Mouse (Mus musculus) urinary bladder, postnatal 10 days (tissue): Measurements from ENCODE around the gene Tsx.
"Not testable (repeated sequence)": the region's sequence is repeated elsewhere in the genome, so short reads cannot be mapped to it uniquely, and the experiment has no call there.

Source experiments
- DNase-seq: peaks from one replicate; pipeline ENCODE4 v3.0.0; 2022; ENCODE audit warnings: low spot score

Gene Tsx

DNA sequence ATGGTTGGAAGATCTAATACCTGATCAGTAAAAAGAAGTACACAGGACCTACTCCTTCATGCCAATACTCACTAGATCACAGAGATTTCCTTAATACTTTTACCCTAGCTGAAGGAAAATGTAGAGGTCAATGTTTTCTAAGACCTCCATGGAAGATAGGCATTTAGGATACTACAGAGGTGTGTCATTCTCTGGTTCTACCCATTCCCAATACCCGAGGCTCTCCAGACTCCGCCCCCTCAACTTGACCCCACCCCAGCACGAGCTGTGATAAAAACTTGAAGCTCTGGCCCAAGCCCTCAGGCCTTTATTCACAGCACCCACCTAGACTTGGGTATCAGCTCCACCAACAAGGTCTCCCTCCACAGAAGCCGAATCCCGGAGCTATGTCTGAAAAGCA, at the start of gene Tsx:
Gene Tsx, plus strand, starts transcription at position 301 of the 400 bp plus-strand sequence.
- DNase-seq, result no peak

DNA sequence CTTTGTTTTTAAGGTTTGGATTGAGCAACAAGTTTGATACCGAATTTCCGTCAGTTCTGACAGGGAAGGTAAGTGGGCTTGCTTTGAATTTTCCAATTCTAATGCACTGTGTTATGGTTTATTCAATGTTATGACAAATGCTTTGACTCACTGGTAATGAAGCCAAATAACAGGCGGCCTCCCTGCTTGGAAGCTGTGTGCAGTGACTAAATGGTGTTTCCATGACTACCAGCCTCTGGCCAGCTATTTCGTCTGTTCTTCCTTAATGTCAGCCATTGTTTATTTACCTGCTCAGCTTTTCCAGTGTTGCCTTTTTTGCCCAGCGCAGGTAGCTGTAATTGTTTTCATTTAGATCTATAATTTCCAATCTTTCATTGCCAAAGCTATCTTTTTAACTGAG, 48.1 kb upstream of the Tsx start:
- DNase-seq, result no peak

DNA sequence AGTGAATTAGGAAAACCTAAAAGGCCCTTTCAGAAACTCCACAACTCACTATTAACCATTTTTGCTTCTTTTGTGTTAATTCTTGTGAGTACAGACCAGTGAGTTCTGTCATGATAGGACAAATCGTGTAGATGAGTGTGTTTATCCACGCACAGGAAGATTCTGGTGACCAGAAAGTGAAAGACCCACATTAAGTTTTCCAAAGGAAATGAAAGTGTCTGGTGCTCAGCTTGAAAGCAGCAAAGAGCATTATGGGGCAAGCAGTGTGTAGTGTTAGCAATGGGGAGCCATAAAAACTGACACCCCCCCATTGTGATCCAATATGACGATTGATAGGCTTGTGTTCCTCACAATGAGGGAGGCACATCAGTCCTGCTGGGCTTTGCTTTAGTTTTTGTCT, 45.6 kb upstream of the Tsx start:
- DNase-seq, result no peak

DNA sequence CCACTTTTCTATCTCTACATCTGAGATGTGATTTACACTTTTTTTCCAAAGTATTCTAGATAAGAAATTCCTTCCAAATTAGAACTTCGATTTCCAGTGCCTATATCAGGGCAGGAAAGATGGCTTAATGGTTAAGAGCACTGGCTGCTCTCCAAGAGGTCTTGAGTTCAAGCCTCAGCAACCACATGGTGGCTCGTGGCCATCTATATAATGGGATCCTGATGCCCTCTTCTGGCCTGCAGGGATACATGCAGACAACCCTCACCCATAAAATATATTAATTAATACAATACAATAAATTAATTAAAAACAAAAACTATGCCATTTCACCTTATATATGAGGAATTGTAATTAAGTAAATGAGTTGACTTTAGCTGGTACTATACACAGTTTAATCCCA, 43.0 kb upstream of the Tsx start:
- DNase-seq, result no peak

DNA sequence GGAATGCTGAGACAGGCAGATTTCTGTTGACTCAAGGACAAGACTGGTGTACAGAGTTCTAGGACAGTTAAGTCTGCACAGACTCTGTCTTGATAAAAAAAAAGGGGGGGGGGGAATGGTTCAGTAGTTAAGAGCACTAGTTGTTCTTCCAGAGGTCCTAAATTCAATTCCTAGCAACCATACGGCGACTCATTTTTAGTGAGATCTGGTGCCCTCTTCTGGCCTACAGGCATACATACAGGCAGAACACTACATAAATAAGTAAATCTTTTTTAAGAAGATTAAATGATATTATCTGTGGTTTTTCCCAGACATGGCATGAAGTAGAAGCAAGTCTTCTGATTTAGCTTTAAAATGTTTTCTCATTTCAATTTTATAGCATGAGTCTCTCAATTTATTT, 42.6 kb upstream of the Tsx start:
- DNase-seq, result no peak

DNA sequence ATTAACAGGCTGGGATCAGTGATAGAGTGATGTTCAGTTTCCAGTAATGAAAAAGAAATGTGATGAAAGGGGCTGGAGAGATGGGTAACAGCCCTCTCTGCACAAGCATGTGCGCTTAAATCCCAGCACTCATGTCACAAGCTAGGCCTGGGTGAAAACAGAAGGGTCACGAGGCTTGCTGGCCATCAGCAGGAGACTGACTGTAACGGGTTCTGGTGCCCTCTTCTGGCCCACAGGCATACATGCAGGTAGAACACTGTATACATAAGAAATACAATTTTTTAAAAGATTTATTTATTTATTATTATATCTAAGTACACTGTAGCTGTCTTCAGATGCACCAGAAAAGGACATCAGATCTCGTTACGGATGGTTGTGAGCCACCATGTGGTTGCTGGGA, 40.0 kb upstream of the Tsx start:
- no peak for DNase-seq

DNA sequence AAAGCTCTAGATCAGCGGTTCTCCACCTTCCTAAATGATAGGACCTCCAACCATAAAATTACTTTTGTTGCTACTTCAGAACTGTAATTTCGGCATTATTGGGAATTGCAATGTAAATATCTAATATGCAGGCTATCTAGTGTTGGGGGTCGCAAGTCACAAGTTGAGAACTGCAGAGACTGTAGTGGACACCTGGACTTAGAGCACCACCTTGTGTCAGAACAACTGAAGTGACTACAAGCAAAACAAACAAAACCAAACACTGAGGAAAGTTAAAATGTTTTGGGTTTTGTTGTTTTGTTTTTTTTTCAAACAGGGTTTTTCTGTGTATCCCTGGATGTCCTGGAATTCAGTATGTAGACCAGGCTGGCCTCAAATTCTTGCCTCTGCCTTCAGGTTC, 29.7 kb upstream of the Tsx start:
- no peak for DNase-seq

DNA sequence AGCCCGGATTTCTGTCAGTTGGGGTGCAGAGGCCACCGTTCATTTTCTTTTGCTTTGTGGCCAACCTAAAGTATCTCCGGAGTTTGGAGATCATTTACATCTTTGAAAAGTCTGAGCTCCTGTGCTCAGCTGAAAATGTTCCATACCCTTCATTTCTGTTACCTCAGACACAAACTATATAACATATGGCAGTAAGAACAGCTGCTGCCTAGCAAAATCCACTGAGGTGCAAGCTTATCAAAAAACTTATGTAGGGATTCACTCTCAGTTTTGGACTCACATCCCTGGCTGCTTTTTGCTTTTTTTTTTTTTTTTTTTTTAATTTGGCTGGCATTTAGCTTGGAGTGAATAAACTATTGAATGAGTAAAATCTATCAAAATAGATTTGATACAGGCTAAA, 26.1 kb upstream of the Tsx start:
- DNase-seq, result no peak

DNA sequence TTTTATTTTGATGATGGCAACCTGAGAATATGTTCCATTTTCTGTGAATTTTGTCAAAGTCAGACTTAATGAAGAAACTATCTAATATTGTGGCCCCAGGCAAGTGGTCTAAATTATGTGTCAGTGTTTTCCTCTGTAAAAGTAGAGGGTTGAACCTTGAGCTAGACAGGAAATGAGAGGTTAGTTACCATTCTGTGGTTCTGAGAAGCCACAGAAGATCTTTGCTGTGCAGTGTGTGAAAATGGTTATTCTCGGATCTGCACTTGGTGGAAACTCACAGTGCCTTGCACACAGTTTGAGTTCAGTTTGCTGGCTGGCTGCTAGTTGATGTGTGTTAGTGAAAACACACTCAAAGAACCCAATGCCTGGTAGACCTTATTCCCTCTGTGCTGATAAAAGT, 20.4 kb upstream of the Tsx start:
- no peak for DNase-seq

DNA sequence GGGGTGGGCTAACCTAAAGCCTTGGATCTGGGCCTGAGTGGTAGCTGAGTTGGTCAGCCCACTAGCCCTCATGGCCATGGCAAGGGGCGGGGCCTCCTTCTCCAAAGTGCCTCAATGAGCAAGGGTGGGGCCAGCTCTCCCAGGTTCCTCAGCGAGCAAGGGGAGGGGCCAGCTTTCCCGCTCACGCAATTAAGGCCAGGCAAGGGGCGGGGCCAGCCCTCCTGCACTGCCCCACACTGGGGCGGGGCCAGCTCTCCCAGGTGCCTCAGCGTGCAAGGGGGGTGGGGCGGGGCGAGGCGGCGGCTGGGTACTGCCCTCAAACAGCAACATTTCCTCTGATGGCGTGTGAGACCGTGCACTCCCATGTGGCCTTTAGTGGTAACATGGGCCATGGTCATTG, 9.2 kb upstream of the Tsx start:
- DNase-seq, result no peak

DNA sequence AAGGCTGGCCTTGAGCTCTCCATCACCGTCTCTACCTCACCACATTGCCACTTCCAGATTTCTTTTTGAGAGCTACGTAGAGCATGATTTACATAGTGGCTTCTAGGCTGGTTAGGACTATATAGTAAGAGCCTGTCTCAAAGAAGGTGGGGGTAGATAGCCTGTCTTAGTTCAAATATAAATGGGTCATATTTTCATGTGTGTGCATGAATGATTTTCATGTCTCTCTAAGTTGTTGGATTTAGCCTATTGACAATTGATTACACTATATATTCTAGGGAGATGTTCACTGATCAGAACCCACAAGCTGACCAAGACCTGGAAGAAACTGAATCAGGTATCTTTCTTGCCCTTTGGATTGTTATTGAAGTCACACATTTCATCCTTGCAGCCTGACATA, 7.4 kb downstream of the Tsx start, which contains the start of gene Gm26992:
Gene Gm26992, plus strand, starts transcription at position 301 of the 400 bp plus-strand sequence.
- DNase-seq, result no peak

DNA sequence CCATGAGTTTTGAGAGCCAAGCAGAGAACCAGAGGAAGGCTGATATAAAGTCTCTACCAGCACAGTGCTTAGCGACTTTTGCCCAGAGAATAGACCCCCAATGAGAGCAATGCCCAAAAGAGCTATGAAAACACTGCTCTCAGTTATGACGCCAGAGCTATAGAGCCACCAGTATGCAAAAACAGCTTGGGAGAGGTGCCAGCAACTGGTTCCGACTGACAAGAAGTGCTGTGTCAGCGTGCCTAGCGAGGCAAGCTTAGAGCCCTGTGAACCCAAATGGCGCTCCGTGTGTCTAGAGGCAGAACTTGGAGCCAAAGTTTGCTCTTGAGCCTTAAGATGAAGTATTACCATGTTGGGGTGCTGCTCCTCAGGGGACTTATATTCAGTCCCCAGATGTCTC, 13.4 kb downstream of the Tsx start:
- no peak for DNase-seq

DNA sequence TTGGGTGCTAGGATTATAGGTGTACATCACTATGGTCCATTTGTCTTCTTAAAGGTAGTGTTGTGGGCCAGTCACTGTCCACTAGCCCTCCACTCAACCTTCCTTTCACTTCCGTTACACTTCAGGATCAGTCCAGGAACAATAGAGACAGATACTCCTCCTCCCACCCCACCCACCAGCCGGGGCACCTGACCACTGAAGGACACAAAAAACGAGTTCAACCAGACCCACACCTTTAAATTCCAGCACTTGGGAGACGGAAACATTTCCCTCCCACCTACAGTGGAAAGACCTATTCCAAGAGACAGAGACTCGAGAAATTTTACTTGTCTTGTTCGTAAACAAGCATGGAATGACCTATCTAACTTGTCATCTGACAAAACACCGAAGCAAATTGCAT, 18.0 kb downstream of the Tsx start:
- DNase-seq, result no peak

DNA sequence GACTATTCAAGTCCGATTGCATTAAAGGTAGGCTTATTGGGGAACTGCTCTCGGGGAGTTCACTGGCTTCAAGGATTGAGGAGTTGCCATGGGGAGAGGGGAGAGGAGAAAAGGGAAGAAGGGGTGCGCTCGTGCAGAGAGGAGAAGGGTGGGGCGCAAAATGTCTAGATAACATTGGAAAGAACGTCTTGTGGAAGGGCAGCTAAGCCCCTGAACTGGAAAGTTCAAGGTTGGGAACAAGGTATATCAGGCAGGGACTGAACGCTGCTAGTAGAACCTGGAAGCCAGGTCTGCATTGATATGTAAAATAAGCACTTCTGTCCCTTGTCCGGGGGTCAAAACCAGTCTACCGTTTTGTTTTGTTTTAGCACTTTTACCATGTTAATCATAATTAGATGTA, 23.8 kb downstream of the Tsx start:
- no peak for DNase-seq

DNA sequence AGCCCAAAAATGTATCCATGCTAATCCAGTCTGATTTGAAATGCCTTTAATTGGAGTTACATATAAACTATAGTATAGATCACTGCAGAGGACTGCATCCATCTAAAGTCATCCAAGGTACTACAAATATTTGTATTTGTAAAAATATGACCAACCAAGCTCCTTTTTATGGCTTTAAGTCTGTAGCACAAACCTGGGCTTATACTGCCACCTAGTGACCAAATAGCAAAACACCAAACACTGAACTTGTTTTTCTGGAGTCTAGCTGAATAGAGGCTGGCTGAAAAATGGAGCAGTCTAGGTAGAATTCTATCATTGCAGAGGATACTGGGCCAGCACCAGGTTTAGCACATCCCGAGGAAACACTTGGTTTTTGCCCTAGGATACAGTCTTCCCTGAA, 26.5 kb downstream of the Tsx start:
- DNase-seq, result no peak

DNA sequence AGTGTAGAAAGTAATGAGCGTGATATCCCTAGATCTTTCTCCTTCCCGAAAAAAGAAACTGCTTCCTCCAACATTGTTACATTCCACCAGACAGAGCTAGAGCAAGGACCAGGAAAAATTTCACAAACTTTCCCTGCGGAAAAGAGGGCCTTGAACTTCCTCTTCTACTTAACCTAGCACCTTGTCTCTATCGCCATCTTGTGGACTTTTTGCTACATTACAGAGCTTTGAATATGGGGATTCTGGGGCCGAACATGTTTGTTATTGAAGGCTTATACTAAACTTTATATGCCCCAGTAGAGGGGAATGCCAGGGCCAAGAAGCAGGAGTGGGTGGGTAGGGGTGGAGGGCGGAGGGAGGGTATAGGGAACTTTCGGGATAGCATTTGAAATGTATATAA, 29.5 kb downstream of the Tsx start:
- DNase-seq, result no peak

DNA sequence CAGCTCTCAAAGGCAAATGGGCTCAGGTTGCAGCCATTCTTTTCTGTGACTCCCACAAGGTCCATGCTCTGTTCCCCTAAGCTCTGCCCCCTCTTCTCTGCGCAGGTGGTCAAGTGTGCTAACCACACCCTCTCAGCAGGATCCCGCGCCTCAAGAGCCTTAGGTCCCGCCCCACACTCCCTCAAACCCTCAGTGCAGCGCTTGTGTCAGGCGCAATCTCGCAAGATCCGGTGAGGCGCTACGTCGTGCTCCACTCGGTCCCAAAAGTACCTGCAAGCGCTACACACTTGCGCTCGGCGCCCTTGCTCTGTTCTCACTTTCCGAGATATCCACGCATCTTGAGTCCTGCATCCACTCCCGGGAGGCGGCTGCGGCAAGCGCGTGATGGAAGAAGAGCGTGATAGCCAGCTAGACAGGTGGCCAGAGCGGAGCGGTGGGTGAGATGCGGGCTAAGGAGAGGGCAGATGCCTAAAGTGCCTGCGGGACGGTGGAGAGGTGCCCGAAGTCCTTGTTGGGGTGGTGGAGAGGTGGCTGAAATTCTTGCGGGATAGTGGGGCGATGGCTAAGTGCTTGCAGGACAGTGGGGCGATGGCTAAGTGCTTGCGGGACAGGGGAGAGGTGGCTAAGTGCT, 33.4 kb downstream of the Tsx start:
- DNase-seq, result no peak

DNA sequence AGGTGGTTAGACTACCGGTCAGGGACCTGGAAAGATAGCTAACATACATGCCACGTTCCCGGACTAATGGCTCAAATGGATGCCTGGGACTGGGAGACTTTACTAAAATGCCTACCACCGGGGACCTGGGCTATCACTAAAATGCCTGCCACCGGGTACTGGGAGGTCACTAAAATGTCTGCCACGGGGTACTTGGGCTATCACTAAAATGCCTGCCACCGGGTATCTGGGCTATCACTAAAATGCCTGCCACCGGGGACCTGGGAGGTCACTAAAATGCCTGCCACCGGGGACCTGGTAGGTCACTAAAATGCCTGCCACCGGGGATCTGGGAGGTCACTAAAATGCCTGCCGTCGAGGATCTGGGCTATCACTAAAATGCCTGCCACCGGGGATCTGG, 34.2 kb downstream of the Tsx start:
- not testable (repeated sequence) for DNase-seq

DNA sequence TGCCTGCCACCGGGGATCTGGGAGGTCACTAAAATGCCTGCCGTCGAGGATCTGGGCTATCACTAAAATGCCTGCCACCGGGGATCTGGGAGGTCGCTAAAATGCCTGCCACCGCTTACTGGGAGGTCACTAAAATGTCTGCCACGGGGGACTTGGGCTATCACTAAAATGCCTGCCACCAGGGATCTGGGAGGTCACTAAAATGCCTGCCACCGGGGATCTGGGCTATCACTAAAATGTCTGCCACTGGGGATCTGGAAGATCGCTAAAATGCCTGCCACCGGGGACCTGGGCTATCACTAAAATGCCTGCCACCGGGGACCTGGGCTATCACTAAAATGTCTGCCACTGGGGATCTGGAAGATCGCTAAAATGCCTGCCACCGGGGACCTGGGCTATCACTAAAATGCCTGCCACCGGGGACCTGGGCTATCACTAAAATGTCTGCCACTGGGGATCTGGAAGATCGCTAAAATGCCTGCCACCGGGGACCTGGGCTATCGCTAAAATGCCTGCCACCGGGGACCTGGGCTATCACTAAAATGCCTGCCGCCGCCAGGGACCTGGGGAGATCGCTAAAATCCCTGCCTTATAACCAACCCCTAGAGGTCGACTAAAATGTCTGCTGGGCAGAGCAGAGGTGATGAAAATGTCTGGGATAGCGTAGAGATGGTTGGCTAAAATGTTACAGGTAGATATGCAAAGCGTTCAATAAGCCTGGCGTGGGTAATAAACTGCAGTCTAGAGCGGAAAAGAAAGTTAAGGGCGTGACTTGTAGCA, 34.9 kb downstream of the Tsx start:
- not testable (repeated sequence) for DNase-seq

DNA sequence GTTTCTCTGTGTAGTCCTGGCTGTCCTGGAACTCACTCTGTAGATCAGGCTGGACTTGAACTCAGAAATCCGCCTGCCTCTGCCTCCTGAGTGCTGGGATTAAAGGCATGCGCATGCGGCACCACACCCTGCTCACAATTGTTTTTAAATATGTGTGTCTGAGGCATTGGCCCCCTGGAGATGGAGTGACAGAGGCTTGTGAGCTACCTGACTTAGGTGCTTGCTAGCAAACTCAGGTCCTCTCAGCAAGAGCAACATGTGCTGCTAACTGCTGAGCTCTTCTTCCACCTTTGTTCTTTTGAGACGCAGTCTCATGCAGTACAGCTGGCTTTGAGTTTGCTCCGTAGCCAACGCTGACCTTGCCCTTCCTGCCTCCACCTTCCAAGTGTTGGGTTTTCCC, 38.5 kb downstream of the Tsx start:
- DNase-seq, result no peak

DNA sequence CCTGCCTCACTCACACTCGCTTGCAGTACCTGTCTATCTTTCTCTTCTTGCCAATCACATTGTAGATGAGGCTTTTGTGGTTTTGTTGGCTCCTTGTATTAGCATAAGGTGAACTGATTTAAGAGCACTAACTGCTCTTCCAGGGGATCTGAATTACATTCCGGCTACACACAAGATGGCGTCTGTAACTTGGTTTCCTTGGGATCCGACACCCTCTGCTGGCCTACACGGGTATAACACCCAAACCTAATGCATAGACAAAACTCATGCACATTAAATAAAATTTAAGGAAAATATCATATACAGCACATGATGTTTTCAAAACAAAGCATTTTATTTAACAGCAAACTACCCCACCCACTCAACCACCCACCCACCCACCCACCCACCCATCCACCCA, 45.8 kb downstream of the Tsx start:
- no peak for DNase-seq

DNA sequence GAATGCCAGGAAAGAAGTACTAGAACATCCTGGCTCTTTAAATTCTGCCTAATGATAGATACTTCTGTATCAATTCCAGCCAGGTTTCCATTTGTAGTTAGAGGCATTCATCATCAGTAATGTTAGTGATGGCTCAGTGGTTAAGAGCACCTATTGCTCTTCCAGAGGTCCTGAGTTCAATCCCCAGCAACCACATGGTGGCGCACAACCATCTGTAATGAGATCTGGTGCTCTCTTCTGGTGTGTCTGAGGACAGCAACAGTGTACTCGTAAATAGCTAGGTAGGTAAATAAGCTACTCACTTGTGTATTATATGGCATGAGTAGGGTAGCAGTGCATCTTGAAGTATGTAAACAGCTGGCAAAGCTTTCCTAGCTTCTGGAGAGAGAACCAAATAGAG, 54.7 kb downstream of the Tsx start:
- DNase-seq, result no peak

DNA sequence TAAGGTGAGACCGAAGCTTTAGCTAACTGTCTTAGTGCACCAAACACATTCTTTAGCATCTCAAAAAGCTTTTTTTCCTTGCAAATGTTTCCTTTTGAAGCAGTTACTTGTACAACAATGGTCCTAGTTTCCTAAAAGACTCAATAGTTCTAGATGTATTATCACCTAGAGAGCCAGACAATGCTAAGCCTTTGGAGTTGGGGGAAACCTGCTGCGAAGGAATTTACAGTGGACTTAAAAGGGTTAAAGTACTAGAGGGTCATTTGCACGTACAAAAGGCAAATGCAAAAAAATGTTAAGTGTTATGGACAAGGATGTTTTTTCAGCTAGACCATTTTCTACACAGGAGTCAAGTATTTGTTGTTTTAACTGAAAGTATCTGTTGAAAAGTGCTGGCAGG, 58.1 kb downstream of the Tsx start:
- no peak for DNase-seq
